Mouse (Mus musculus) brain, embryonic 18.5 days (tissue): ENCODE measurements at regions not wholly inside any gene's neighbourhood (a gene's known extent, or its start where the extent isn't known, plus 50 kb on each side); places are given as distances from the start of the nearest gene placed in this dataset.
"Not testable (repeated sequence)": the region's sequence is repeated elsewhere in the genome, so short reads cannot be mapped to it uniquely, and the experiment has no call there.

ENCODE experiments used
- DNase-seq: peaks from one replicate; pipeline ENCODE4 v3.0.0-alpha.2; 2012; ENCODE audit warnings: low read depth, low spot score

DNA sequence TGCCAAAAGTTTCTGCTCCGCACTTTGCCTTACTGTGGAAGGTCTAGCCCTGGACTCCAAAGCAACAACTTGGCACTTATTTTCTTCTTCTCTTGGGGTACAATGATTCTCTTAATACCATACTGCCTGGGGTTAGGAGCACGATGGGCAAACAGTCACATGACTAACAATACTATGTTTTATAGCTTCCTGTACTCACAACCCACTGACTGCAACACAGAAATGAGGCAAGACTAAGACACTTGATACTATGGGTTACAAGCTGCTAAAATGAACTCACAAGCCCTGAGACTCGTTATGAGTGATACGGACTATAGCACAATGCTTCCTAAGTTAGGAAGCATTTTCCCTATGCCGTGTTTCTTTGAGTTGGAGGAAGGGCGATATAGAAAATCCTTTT lies 222.3 kb upstream of the Zpld1 start:
- no peak for DNase-seq

DNA sequence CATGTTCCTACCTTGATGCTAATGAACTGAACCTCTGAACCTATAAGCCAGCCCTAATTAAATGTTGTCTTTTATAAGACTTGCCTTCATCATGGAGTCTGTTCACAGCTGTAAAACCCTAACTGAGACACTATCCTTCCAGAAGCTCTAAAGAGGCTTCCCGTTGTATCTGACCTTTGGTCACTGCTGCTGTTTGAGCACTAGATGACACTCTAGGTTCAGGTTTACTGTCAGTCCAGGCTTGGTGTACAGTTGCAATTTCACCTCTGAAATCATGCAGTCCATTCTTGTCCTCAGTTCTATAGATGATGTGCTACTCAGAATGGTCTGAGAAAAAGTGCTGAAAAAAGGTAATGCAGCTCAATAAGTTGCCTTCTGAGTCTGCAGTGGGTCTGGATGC lies 221.9 kb upstream of the Zpld1 start:
- no peak for DNase-seq

DNA sequence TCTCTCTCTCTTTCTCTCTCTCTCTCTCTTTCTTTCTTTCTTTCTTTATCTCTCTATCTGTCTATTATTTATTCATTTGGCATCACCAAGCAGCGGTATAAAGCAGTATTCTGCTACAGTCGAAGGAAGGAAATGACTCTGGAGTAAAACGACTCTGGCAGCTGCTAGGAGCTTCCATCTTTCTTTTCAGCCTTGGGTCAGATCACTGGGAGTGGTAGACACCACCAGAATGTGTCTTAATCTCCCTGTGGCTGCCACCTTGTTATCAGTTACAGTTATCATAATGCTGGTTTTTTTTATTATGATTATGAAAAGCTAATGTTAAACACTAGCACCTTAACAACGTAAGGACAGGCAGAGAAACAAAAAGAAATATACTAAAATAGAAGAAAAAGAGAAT lies 219.2 kb upstream of the Zpld1 start:
- no peak for DNase-seq

DNA sequence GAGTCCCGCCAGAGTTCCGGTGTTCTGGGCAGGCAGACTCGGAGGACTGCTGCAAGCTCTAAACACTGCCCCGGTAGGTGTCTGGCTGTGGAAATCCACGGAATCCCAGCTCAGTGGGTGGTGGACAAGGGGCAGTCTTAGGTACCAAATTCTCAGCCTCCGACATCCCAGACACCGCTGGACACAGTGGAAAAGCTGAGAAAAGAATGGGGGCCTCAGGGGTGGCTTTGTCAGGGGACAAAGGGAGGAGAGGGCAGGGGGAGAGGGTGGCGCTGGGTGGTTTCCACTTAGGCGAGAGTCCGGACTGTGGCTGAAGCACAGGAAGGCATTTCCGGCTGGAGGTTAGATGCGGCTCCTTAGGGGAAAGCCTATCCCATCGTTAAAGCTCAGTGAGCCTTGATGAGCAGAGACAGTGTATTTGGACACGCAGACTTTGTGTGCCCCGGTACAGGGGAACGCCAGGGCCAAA lies 217.5 kb upstream of the Zpld1 start:
- no peak for DNase-seq

DNA sequence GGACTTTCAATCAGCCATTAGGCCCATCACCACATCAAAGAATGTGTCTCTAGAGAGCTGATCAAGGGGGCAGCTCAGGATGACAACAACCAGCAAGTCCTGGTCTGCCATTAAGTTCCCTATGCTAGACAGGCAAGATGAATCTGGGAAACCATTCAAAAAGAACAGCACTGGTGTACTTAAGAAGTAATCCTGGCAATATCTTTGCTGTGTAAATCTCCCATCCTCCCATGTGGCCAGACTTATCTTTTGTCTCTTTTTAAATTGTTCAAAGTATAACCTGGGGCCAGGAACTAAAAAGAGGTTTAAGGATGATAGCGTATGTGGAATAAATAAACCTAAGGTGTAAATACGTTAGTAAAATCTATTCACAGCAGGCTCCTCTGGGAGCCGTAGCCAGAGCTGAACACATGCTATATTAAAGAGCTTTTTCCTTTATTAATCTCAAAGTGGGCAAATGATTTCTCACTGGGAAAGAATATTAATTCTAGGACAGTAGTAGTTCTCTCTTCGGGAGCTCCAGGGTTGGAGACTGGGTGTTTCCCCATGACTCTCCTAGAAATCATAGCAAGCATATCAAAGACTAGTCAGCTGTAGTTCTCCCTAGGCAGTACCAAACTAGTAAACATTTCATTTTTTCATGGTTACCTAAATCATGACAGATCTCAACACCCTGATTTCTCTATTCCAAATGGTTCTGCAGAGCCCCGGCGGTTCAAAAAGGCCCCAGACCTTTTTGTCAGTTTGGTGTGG lies 216.8 kb upstream of the Zpld1 start:
- DNase-seq = no peak

DNA sequence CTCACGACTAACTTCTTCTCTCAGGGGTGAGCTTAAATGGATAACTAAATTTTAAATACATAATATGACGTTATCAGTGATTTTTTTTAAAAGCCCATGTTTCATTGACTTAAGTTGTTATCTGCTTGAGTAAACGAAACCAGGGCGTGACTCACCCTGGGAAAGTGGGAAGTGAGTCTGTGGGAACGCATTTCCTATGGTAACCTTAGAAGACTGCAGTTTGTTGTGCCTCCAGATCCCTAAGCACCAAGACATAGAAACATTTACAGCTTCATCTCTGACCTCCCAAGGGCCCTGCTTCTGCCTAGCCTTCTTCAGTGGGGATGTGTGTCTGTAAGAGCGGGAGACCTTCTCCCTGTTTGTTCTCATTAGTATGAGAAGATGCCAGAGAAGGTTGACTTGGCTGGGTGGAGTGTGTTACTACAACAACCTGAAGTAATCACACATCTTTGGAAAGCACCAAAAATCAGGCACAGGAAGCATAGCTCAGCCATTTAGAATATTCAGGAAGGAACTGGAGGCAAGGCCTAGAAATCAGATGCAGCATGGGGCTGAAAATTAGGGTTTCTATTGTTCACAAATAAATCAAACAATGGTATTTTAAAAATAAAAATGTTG lies 207.1 kb upstream of the Zpld1 start:
- DNase-seq = no peak

DNA sequence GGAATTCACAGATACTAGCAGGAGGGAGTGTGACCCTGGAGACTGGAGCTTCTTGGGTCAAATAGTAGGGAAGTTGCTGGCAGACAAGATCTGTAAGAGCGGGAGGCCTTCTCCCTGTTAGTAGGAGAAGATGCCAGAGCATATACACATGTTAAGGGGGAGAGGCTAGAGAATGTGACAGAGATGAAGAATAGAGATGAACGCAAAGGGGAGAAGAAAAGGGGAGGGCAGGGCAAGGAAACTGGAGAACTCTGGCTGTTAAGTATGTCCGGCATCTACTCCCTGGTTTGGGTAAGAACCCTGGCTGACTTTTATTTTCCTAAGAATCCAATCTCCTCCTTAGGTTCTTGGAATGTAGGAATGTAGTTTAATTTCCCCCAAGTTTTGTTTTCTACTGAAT lies 206.5 kb upstream of the Zpld1 start:
- DNase-seq = no peak

DNA sequence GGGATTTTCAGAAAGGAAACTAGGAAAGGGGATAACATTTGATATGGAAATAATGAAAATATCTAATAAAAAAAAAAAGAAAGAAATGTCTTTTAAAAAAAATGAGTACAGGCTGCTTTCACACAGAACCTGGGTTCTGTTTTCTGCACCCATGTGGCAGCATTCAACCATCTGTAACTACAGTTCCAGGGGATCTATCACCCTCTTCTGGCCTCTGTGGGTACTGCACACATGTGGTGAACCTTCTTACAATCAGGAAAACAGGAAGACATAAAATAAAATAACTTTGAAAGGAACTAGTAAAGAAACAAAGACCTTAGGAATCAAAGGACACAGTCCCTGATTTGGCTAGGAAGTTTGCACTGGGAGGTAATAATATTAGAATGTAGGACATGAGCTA lies 205.5 kb upstream of the Zpld1 start:
- no peak for DNase-seq

DNA sequence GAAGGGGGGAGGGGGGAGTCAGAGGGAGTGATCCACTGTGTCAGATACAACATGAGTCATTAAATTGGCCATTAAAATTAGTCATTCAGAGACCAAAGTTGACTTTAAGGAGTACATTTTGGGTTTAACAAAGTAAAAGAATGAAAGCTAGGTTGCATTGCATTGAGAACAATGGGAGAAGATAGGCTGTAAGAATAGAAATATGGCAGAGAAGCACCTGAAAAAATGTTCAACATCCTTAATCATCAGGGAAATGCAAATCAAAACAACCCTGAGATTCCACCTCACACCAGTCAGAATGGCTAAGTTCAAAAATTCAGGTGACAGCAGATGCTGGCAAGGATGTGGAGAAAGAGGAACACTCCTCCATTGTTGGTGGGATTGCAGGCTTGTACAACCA lies 202.0 kb upstream of the Zpld1 start:
- DNase-seq = not testable (repeated sequence)

DNA sequence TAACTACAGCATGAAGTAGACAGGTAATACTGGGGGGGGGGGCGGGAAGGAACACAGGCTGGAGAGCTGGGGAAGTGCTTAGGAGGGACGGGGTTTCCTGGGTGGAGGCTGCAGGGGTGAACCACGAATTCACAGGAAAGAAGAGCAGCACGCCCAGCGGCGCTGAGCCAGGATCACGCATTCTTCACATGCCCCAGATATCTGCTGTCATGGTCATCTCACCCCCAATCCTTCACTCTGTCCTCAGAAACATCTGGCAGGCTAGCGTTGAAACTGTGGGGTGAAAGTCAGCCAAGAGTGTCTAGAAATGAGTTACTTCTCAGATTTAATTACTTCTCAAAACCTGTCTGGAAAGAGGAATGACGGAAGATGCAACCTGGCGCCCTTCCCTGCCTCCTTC lies 197.3 kb upstream of the Zpld1 start:
- no peak for DNase-seq

DNA sequence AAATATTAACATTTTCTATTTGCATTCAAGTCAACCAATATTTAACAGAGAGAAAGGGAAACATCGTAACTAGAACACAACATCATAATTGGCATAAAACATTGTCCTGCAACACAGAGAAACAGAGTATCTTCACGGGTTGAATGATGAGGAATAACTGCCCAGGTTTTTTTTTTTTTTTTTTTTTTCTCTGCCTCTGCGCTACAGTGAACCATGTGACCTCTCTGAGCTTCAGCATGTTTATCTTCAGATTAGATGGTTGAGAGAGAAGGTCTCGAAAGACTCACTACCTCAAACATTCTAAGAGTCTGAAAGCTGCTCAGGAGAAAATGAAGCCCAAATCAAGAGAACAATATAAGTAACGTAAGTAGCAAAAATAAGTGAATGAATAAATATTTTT lies 196.4 kb upstream of the Zpld1 start:
- DNase-seq = no peak

DNA sequence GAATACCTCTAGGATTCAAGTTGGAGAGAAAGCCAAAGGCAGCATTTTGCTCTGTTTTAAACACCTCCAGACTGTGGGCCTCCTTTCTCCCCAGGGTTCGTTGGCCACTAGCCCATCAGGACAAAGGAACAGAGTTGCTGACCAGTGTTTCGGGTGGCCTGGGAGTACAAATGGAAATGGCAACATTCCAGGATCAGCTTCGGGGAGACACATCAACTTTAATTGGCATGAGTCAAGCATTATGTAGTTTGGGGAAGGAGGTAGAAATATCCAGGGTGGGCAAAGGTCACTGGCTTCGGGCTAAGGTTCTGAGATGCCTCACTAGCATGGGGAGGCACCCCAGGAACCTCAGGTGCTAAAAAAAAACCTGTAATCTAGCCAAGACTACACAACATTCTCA lies 194.3 kb upstream of the Zpld1 start:
- DNase-seq = no peak

DNA sequence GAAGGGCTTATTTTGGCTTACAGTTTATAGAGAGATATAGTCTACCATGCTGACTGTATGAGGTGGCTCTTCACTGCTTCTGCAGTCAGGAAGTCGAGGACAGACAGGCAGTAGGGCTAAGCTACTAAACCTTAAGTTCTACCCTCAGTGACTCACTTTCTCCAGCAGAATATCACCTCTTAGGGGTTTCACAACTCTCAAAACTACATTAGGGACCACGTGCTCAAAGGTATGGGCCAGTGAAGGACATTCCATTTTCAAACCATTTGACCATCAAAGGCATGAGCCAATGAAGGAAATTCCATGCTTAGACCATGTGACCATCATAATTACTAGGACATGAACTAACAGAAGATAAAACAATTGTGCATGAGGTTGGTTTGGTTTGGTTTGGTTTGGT lies 186.6 kb upstream of the Zpld1 start:
- DNase-seq = no peak

DNA sequence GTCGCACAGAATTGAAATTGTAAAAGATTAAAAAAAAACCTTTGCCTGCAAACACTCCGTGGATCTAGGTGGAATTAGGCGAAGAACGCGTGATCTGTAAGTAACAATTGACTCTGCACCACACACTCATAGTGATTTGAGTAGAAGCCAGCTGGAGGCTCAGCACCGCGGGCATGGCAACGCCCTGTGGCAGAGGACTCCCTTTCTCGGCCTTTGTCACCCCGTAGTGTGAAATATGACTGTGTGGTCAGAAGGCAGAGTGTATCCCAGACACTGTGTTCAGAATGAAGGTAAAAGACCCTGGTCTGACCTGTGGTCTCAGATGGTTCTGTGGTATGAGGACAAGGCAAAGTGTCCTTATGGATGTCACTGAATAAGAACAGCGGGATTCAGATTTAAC lies 183.0 kb upstream of the Zpld1 start:
- no peak for DNase-seq

DNA sequence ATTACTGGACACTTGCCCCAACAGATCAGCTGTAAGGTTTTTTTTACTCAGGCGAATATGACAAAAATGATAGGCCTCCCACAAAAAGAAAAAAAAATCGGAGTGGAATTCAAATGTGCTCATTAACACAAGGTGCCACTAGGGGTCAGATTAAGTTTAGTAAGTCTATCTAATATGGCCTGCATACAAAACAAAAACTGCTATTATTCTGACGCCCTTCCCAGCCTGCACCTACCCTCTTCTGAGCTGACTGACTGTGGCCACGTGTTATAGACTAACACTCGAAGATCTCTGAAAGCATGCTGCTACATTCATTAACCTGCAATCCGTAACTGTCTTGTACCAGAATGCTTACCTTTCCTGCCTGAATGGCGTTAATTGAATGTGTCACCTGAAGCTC lies 182.5 kb upstream of the Zpld1 start:
- DNase-seq = no peak

DNA sequence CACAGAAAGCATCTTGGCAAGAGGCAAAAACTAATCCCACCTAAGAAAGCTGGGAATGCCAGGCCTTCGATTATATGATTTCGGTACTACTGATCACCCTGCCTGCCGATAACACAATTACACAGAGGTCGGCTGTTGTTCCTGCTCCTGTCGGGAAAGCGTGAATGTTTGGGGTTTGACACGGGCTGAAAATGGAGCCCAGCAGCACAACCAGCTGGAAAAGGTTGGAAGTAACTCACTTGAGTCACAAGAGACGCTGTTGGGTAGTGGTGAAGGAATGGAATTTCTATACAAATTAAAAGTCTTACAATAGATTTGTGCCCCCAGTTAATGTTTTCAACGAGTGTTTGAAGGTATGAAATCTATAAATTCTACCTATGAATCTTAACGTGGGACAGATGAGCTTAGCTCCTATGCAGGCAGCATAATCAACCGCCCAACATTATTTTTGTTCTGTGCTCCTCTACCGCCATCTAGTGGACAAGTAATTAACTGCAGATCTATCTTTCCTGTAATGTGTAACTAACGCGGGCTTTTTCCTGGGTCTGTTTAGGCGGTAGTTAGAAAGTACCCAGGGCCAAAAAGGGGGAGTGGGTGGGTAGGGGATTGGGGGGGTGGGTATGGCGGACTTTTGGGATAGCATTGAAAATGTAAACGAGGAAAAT lies 178.9 kb upstream of the Zpld1 start:
- peak; percentile 49 for DNase-seq

DNA sequence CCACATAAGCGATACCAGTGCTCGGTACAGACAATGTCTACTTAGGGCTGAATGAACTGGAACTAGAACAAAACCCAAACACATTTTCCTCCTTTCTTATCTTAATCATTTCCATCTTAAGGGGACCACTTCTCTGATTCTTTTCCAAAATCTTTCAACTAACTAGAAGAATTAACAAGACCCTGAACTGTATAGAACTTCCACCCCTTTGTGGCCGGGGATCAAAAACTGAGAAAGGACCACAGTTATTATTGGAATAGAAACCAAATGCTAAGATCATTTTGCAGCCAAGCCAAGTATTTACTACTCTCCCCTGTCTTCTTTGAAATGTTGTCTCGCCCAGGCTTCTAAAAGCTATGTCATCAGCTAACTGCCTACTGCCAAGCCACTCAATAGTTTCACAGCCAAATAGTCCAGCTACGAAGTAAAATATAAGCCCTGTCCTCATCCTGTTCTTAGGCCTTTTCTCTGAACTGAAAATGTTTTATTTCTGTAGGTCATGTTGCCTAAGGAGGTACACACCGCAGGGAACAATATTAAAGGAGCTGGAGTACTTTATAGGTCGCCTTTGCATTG lies 177.3 kb upstream of the Zpld1 start:
- DNase-seq = no peak

DNA sequence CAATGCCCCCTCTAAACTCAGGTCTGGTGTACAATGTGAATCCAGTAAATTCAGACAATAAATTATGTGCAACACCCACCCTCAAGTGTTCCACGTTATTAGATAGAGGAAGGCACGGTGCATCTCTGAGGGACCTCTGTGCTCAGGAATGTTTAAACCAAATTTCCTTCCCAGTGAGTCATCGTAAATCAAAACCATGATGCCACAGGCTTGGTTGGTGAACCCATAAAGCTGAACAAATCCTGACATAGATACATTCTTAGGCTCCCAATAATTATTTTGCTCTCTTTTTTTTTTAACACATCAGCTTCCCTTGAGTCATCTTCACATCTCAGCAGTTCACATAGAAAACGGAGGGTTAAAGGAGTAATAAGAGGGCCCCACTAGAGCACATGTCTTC lies 173.6 kb upstream of the Zpld1 start:
- DNase-seq = no peak

DNA sequence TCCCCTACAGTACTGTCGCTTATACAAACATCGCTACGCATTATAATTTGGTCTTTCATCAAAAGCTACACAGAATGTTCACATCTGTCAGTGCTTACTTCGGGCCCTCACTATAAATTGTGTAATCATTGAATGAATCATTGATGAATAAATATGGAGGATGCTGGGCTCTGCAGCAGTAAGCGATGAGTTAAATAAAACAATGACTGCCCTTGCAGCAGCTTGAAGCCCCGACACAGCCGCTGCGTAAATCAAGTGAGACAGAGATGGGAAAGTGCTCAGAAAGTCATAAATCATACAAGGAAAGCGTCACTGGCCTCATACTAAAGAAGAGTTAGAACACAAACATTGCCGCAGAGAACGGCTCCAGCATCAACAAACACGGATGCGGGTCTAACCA lies 172.9 kb upstream of the Zpld1 start:
- DNase-seq = no peak

DNA sequence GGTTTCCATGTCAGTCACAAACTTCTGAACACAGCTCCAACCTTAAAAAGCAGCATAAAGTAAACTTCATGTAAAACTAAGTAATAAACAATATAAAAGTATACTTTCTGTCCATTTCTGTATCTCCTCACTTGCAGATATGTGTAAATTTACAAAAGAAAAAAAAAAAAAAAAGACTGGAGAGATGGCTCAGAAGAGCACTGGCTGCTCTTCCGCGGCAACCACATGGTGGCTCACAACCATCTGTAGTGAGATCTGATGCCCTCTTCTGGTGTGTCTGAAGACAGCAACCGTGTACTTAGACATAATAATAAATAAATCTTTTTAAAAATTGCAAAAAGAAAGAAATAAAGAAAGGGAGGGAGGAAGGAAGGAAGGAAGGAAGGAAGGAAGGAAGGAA lies 171.9 kb upstream of the Zpld1 start:
- no peak for DNase-seq

DNA sequence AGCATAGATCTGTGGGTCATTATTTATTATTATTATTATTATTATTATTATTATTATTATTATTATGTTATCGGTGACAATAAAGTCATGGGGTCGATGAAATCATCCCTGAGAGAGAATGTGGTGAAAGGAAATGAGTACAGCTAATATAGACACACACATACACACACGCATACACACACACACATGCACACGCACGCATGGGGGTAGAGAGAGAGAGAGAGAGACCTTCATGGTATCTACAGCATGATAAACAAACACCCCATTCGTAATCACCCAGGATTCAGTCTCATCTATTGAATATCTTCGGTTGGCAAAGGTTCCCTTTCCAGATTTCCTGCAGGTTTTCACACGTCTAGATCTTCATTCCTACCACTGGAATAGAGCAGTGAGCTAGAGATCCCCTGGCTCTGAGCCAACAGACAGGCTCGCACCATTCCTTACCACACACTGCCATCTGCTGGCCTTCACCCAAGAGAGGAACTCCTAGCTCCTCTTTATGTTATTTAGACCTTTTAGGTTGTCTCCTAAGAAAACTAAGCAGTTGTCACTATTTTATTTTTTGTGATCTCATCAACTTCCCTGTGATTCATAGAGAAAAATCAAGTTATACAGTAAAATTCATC lies 171.2 kb upstream of the Zpld1 start:
- peak; percentile 76 for DNase-seq

DNA sequence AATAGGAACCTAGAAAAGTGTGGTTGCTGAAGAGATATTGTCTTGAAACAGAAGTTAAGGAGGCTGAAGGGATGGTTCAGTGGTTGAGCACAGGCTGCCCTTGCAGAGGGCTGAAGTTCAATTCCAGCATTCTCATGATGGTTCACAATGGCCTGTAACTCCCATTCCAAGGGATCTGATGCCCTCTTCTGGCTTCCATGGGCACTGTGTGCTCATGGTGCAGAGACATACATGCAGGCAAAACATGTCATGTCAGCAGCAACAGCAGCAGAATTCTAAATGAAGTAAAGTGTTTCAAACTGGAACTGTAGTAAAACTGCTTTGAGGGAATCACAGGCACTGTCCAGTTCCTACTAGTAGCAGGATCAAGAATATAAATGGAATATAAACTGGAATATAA lies 162.7 kb upstream of the Zpld1 start:
- DNase-seq = no peak
